In genomic region chr5:137699850-137700249, GRCm38 (mm10) we compare ENCODE assay signal across 23 mouse cellular contexts. TPM values are rescaled to one million over a fixed set of nuclear protein-coding genes. Genes with fewer than 3 reads are reported as not detected.
DNase-seq lines count a peak whose midpoint lies in the region; ATAC-seq and TF ChIP-seq lines count a peak whose summit lies in the region.
"Had no signal": no experiment of that assay in that cellular context is flagged by ENCODE, and none has a peak within 500 bp of the region (broad histone marks: within the 10 kb centered on the region; RNA-seq: fewer than 3 reads in every experiment).

No protein-coding gene starts in this region.

- ATAC-seq in liver, postnatal 0 days = no peak
- ATAC-seq in liver, embryonic 13.5 days (ENCODE audit: low read depth) = peak; percentile 89
- ATAC-seq in megakaryocyte progenitor cell, adult 5-6 weeks (replicated peaks; ENCODE audit: poor library complexity) = peak; percentile 84
- ATAC-seq in forebrain, embryonic 16.5 days = no peak
- ATAC-seq: forebrain, embryonic 15.5 days; hindbrain, postnatal 0 days had no signal

- no peak overlapping the region for H3K4me3 ChIP-seq in liver, postnatal 0 days (ENCODE audit: low read depth, low read length)
- no peak overlapping the region for H3K4me3 ChIP-seq in liver, embryonic 13.5 days (replicated peaks)
- H3K4me3 ChIP-seq in forebrain, embryonic 16.5 days (replicated peaks; ENCODE audit: low read length) = no peak overlapping the region
- H3K4me3 ChIP-seq: embryonic facial prominence, embryonic 15.5 days; forebrain, embryonic 15.5 days; hindbrain, embryonic 13.5 days had no signal

- peak; percentile 33 for DNase-seq in liver
- DNase-seq in liver, postnatal 0 days = no peak
- DNase-seq in c-Kit-positive CD71-positive TER-119-positive erythroid progenitor cells, embryonic 14.5 days (ENCODE audit: low spot score) = peak; percentile 22
- DNase-seq in liver, embryonic 13.5 days = peak; percentile 20
- DNase-seq in layer of hippocampus, adult 18-20 months (ENCODE audit: low spot score in 2 of 2) = no peak
- DNase-seq in urinary bladder, postnatal 10 days (ENCODE audit: low spot score) = no peak
- DNase-seq: adrenal gland, adult 2 months; adrenal gland, postnatal 25 days; cerebellum, adult 11 months; cerebellum, adult 8-10 months; cerebellum, postnatal 25 days; embryo, embryonic 11 days; gastrocnemius, postnatal 10 days; heart, postnatal 10 days; heart, postnatal 4 days had no signal

- no peak overlapping the region for H3K4me2 ChIP-seq in liver, postnatal 0 days (ENCODE audit: low read depth, low read length)
- no peak overlapping the region for H3K4me2 ChIP-seq in liver, embryonic 13.5 days
- no peak overlapping the region for H3K4me2 ChIP-seq in forebrain, embryonic 16.5 days (ENCODE audit: low read length)
- H3K4me2 ChIP-seq: embryonic facial prominence, embryonic 15.5 days; forebrain, embryonic 15.5 days; hindbrain, embryonic 13.5 days had no signal

- TF ChIP-seq CTCF in liver, postnatal 0 days (IDR thresholded peaks at IDR 0.05; ENCODE audit: low read depth) = no peak

- H3K9ac ChIP-seq in liver, postnatal 0 days (replicated peaks) = no peak overlapping the region
- no peak overlapping the region for H3K9ac ChIP-seq in liver, embryonic 13.5 days
- H3K9ac ChIP-seq in forebrain, embryonic 16.5 days (replicated peaks; ENCODE audit: low read depth, low read length) = no peak overlapping the region
- H3K9ac ChIP-seq: embryonic facial prominence, embryonic 15.5 days; forebrain, embryonic 15.5 days; hindbrain, embryonic 13.5 days had no signal

- no peak overlapping the region for H3K27ac ChIP-seq in liver, postnatal 0 days (ENCODE audit: low read depth)
- H3K27ac ChIP-seq in liver, embryonic 13.5 days = no peak overlapping the region
- H3K27ac ChIP-seq in forebrain, embryonic 16.5 days (ENCODE audit: low read length) = no peak overlapping the region
- H3K27ac ChIP-seq: embryonic facial prominence, embryonic 15.5 days; forebrain, embryonic 15.5 days; hindbrain, embryonic 13.5 days; hindbrain, postnatal 0 days had no signal

- H3K9me3 ChIP-seq in liver, postnatal 0 days (ENCODE audit: low read length) = no peaks in the 10 kb centered on the region
- H3K9me3 ChIP-seq in liver, embryonic 13.5 days (replicated peaks) = no peaks in the 10 kb centered on the region
- no peaks in the 10 kb centered on the region for H3K9me3 ChIP-seq in forebrain, embryonic 16.5 days (ENCODE audit: control insufficient read depth, low read length)
- H3K9me3 ChIP-seq: embryonic facial prominence, embryonic 15.5 days; forebrain, embryonic 15.5 days; hindbrain, embryonic 13.5 days had no signal

- TF ChIP-seq EP300 in liver, postnatal 0 days (IDR thresholded peaks at IDR 0.05; ENCODE audit: low read depth) = no peak

- no peaks in the 10 kb centered on the region for H3K27me3 ChIP-seq in liver, postnatal 0 days (ENCODE audit: insufficient read depth, low read length)
- H3K27me3 ChIP-seq in liver, embryonic 13.5 days = 0 out of 2 replicates have a peak, but pooled peaks cover 2% of the 10 kb centered on the region
- H3K27me3 ChIP-seq in forebrain, embryonic 16.5 days (replicated peaks; ENCODE audit: control insufficient read depth, insufficient read depth, low read length) = no peaks in the 10 kb centered on the region
- H3K27me3 ChIP-seq: embryonic facial prominence, embryonic 15.5 days; forebrain, embryonic 15.5 days; hindbrain, embryonic 13.5 days had no signal

- peaks cover 19% of the 10 kb centered on the region for H3K4me1 ChIP-seq in liver, postnatal 0 days (ENCODE audit: insufficient read depth)
- peaks cover 36% of the 10 kb centered on the region for H3K4me1 ChIP-seq in liver, embryonic 13.5 days (replicated peaks)
- H3K4me1 ChIP-seq in forebrain, embryonic 16.5 days (replicated peaks; ENCODE audit: control insufficient read depth, insufficient read depth, low read length) = no peaks in the 10 kb centered on the region
- H3K4me1 ChIP-seq: embryonic facial prominence, embryonic 15.5 days; forebrain, embryonic 15.5 days; hindbrain, embryonic 13.5 days had no signal

- H3K36me3 ChIP-seq in liver, postnatal 0 days (replicated peaks; ENCODE audit: insufficient read depth, low read length) = no peaks in the 10 kb centered on the region
- no peaks in the 10 kb centered on the region for H3K36me3 ChIP-seq in liver, embryonic 13.5 days
- H3K36me3 ChIP-seq in forebrain, embryonic 16.5 days (ENCODE audit: control insufficient read depth, insufficient read depth) = no peaks in the 10 kb centered on the region
- H3K36me3 ChIP-seq: embryonic facial prominence, embryonic 15.5 days; forebrain, embryonic 15.5 days; hindbrain, embryonic 13.5 days had no signal

- WGBS in liver, postnatal 0 days (ENCODE audit: insufficient replicate concordance) = 36% methylated on average over 2 of the region's 2 CpGs
- WGBS in liver, embryonic 13.5 days (ENCODE audit: insufficient replicate concordance) = 18% methylated on average over 2 of the region's 2 CpGs
- 59% methylated on average over 2 of the region's 2 CpGs for WGBS in forebrain, embryonic 16.5 days

RNA-seq across cellular contexts. Expression of gene Agfg2, which starts 15.3 kb away (rescaled TPM):
- polyA plus RNA-seq in liver, postnatal 0 days (2015; fragmentation: Nextera tagmentation; extraction: Ambion mirVana) = 29.5 and 34.1 TPM in 2 replicates
- 32.1 and 37.8 TPM in 2 replicates for polyA plus RNA-seq in liver, embryonic 13.5 days (2015; fragmentation: Nextera tagmentation; extraction: Ambion mirVana)
- total RNA-seq in megakaryocyte progenitor cell, adult 5-6 weeks (2015) = 8.6 and 9.8 TPM in 2 replicates
- 10.5 and 14.2 TPM in 2 replicates for total RNA-seq in megakaryocyte progenitor cell, adult 5-6 weeks (2017)
- 10 to 100 TPM; 72.6 to 73.5 TPM for total RNA-seq in layer of hippocampus, adult 18-20 months (2021)
- polyA plus RNA-seq in forebrain, embryonic 16.5 days (2015; fragmentation: Nextera tagmentation; extraction: Ambion mirVana) = 19.4 and 21.2 TPM in 2 replicates

RNA-seq across cellular contexts. Expression of gene Nyap1, which starts 41.6 kb away (rescaled TPM):
- 0.11 and 0.18 TPM in 2 replicates for polyA plus RNA-seq in liver, postnatal 0 days (2015; fragmentation: Nextera tagmentation; extraction: Ambion mirVana)
- polyA plus RNA-seq in liver, embryonic 13.5 days (2015; fragmentation: Nextera tagmentation; extraction: Ambion mirVana) = 0.17 and 0.19 TPM in 2 replicates
- 0.02 and 0.05 TPM in 2 replicates for total RNA-seq in megakaryocyte progenitor cell, adult 5-6 weeks (2015)
- 0.07 and 0.17 TPM in 2 replicates for total RNA-seq in megakaryocyte progenitor cell, adult 5-6 weeks (2017)
- total RNA-seq in layer of hippocampus, adult 18-20 months (2021) = 10 to 100 TPM; 72.6 to 74.4 TPM
- polyA plus RNA-seq in forebrain, embryonic 16.5 days (2015; fragmentation: Nextera tagmentation; extraction: Ambion mirVana) = 52.3 and 59.8 TPM in 2 replicates
- total RNA-seq: granulocyte monocyte progenitor cell, adult 5-6 weeks had no signal

RNA-seq across cellular contexts. Expression of gene Tsc22d4, which starts 45.7 kb away (rescaled TPM):
- polyA plus RNA-seq in liver, postnatal 0 days (2015; fragmentation: Nextera tagmentation; extraction: Ambion mirVana) = 65.3 and 65.9 TPM in 2 replicates
- 66.8 and 69.1 TPM in 2 replicates for polyA plus RNA-seq in liver, embryonic 13.5 days (2015; fragmentation: Nextera tagmentation; extraction: Ambion mirVana)
- total RNA-seq in megakaryocyte progenitor cell, adult 5-6 weeks (2015) = 39.6 and 58.5 TPM in 2 replicates
- 92.1 and 96.5 TPM in 2 replicates for total RNA-seq in megakaryocyte progenitor cell, adult 5-6 weeks (2017)
- 100 to 1,000 TPM; 164 to 187 TPM for total RNA-seq in layer of hippocampus, adult 18-20 months (2021)
- polyA plus RNA-seq in forebrain, embryonic 16.5 days (2015; fragmentation: Nextera tagmentation; extraction: Ambion mirVana) = 69.1 and 72.2 TPM in 2 replicates

RNA-seq across cellular contexts. Expression of gene Irs3, which starts 54.3 kb away (rescaled TPM):
- 0.11 TPM in 1 of 2 replicates, not detected in the other for polyA plus RNA-seq in liver, postnatal 0 days (2015; fragmentation: Nextera tagmentation; extraction: Ambion mirVana)
- 0.13 TPM in 1 of 2 replicates, not detected in the other for polyA plus RNA-seq in liver, embryonic 13.5 days (2015; fragmentation: Nextera tagmentation; extraction: Ambion mirVana)
- not detected in 2 replicates for total RNA-seq in megakaryocyte progenitor cell, adult 5-6 weeks (2015)
- total RNA-seq in megakaryocyte progenitor cell, adult 5-6 weeks (2017) = not detected in 2 replicates
- under 1 TPM; 0.30 to 0.53 TPM for total RNA-seq in layer of hippocampus, adult 18-20 months (2021)
- polyA plus RNA-seq in forebrain, embryonic 16.5 days (2015; fragmentation: Nextera tagmentation; extraction: Ambion mirVana) = 0.09 TPM in 1 of 2 replicates, not detected in the other
- total RNA-seq: granulocyte monocyte progenitor cell, adult 5-6 weeks; heart, postnatal 4 days had no signal
- polyA plus RNA-seq: intestine, embryonic 14.5 days had no signal

RNA-seq across cellular contexts. Expression of gene Sap25, which starts 58.7 kb away (rescaled TPM):
- 3.4 and 4.0 TPM in 2 replicates for polyA plus RNA-seq in liver, postnatal 0 days (2015; fragmentation: Nextera tagmentation; extraction: Ambion mirVana)
- 2.8 and 3.4 TPM in 2 replicates for polyA plus RNA-seq in liver, embryonic 13.5 days (2015; fragmentation: Nextera tagmentation; extraction: Ambion mirVana)
- 24.9 and 29.5 TPM in 2 replicates for total RNA-seq in megakaryocyte progenitor cell, adult 5-6 weeks (2015)
- 14.2 and 18.0 TPM in 2 replicates for total RNA-seq in megakaryocyte progenitor cell, adult 5-6 weeks (2017)
- 1 to 10 TPM; 8.2 to 9.5 TPM for total RNA-seq in layer of hippocampus, adult 18-20 months (2021)
- polyA plus RNA-seq in forebrain, embryonic 16.5 days (2015; fragmentation: Nextera tagmentation; extraction: Ambion mirVana) = 5.2 and 10.4 TPM in 2 replicates

Comparison
In these comparisons a context has a peak if more than half of its experiments do, and no peak if none do; other contexts are left out.
1. DNase-seq: peak in liver (single experiment), c-Kit-positive CD71-positive TER-119-positive erythroid progenitor cells, embryonic 14.5 days (single experiment) and liver, embryonic 13.5 days (single experiment); none in liver, postnatal 0 days (single experiment), layer of hippocampus, adult 18-20 months (0 of 2) and urinary bladder, postnatal 10 days (single experiment).
2. ATAC-seq: peak in liver, embryonic 13.5 days (single experiment) and megakaryocyte progenitor cell, adult 5-6 weeks (single experiment); none in liver, postnatal 0 days (single experiment) and forebrain, embryonic 16.5 days (single experiment).
3. RNA of gene Nyap1, which starts 41.6 kb away (polyA plus RNA-seq): 52.3 to 59.8 TPM in forebrain, embryonic 16.5 days; 0.11 to 0.18 TPM in liver, postnatal 0 days and 0.17 to 0.19 TPM in liver, embryonic 13.5 days; every median in the first group is over 10 times any median in the second.